Mouse (Mus musculus): ENCODE results near the gene Crocc2.

DNA sequence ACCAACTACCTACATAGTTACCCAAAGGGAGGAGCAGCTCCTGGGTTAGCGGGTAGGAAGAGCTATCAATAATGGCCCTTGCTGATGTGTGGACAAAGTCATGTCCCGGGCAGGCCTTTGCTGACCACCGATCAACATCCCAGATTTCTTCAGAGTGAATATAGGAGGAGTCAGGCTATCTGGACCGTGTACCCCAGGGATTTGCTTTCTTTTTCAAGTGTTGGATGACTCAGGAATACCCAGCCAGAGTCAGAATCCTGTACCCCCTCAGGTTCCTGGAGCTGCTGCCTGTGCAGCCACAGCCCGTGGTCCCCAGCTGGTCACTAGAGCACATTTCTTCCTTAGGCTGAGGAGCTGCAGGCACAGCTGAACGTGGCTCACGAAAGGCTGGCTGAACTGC lies 43.9 kb downstream of the Crocc2 start:
- TF ChIP-seq ZNF384 (IDR thresholded peaks at IDR 0.05; ENCODE audit: low read depth, low read length) = no peak
- TF ChIP-seq MAFK (IDR thresholded peaks at IDR 0.05; ENCODE audit: insufficient read depth, low read depth, low read length) = no peak
- no peak for TF ChIP-seq CHD2 (IDR thresholded peaks at IDR 0.05; ENCODE audit: low read depth, low read length)
